Mouse (Mus musculus): Measurements from ENCODE around the gene P4ha2.

DNA sequence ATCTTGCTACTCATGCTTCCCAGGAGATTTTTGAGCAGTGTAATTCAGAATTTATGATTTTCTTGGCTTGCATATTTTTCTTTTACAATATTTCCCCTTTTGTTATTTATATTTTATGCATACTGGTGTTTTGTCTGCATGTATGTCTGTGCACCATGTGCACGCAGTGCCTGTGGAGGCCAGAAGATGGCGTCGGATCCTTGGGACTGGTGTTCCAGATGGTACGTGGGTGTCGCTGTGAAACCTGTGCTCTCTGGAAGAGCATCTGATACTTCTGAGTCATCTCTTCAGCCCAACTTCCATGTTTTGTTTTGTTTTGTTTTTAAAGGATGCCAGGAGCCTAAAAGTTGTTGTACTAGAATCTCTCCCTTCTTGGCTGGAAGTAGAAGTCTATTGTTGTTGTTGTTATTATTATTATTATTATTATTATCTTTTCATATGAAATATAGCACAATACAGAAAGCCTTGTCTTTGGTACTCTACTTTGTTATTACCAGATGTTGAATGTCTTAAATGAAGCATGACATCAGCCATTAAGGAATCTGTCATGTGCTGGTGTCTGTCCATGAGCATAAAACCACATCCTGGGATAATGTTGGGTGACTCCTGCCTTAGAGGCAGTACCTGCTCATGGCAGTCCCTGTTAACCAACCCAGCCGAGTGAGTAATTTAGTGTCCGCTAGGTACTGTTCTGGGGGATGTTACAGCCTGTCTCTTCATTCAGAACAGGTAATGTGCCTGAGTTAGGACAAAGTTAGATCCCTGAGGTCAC is 41.5 kb downstream of the P4ha2 start:
- TF ChIP-seq GATA1 (IDR thresholded peaks at IDR 0.05; ENCODE audit: borderline replicate concordance, low read length) (no peak), FLI1 (IDR thresholded peaks at IDR 0.05; ENCODE audit: low read length) (no peak)

All from megakaryocyte, embryonic 14.5 days (primary cell).